Mouse (Mus musculus): ENCODE data around the gene Grip2.

DNA sequence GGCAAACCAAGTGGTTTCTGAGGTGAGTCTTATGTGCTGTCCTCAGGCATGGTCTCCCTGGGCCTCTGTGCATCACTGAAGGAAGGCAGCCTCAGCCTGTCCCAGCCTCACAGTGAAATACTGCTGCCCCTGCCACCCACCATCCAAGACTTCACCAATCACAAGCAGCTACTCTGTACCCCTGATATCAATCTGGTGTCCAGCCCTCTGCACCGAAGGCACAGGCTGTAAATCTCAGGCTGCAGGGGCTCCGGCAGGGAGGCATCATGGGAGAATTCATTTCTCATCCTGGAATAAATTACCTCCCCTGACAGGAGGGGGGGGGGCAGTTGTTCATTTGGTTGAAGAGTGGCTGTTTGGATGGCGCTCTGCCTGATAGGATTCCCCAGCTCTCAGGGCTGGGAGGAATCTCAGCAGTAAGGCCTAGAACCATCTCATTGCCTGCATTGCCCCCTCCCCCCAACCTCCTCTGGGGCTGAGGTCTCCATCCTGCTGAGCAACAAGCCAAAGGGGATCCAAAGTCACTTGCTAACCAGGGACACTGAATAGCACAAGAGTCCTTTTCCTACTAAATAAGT is 5.9 kb upstream of the Grip2 start:
- TF ChIP-seq CTCF (conservative IDR thresholded peaks at IDR 0.05; ENCODE audit: low read length) (no peak), NANOG (IDR thresholded peaks at IDR 0.05; ENCODE audit: borderline replicate concordance, low read length) (no peak), POU5F1 (IDR thresholded peaks at IDR 0.05; ENCODE audit: borderline replicate concordance, low read length) (no peak)

Measured in E14TG2a.4 (cell line).